Mouse (Mus musculus) hindbrain, embryonic 13.5 days (tissue): Measurements from ENCODE around the gene Ppfibp1. TPM values are rescaled to one million over a fixed set of nuclear protein-coding genes. Genes with fewer than 3 reads are reported as not detected.

Experiments
- ATAC-seq: fragments of 200-750 bp; cut with Nextera tagmentation; 2 replicates; pipeline ENCODE4 v1.8.0; 2017; ENCODE audit warnings: moderate TSS enrichment; ENCODE audit not compliant: low FRiP score
- H3K27ac ChIP-seq: fragments of 300-500 bp; sonication (generic); 2 replicates; pipeline ENCODE4 v1.5.1; 2015; ENCODE audit warnings: inconsistent platforms, mild to moderate bottlenecking, moderate library complexity
- H3K27me3 ChIP-seq: fragments of 300-500 bp; sonication (generic); 2 replicates; pipeline ENCODE4 v1.6.1; 2015; ENCODE audit warnings: mild to moderate bottlenecking, inconsistent platforms
- H3K36me3 ChIP-seq: fragments of 300-500 bp; sonication (generic); 2 replicates; pipeline ENCODE4 v1.6.1; 2015; ENCODE audit warnings: mild to moderate bottlenecking, inconsistent platforms
- H3K4me1 ChIP-seq: fragments of 300-500 bp; sonication (generic); replicated peaks from 2 replicates; pipeline ENCODE4 v1.6.1; 2015; ENCODE audit warnings: inconsistent platforms
- H3K4me2 ChIP-seq: fragments of 300-500 bp; sonication (generic); 2 replicates; pipeline ENCODE4 v1.6.1; 2015; ENCODE audit warnings: inconsistent platforms, mild to moderate bottlenecking, moderate library complexity
- H3K4me3 ChIP-seq: fragments of 300-500 bp; sonication (generic); 2 replicates; pipeline ENCODE4 v1.5.1; 2015; ENCODE audit warnings: mild to moderate bottlenecking, inconsistent platforms
- H3K9ac ChIP-seq: fragments of 300-500 bp; sonication (generic); 2 replicates; pipeline ENCODE4 v1.6.1; 2015; ENCODE audit warnings: mild to moderate bottlenecking, inconsistent platforms
- H3K9me3 ChIP-seq: fragments of 300-500 bp; sonication (generic); 2 replicates; pipeline ENCODE4 v1.6.1; 2016; ENCODE audit warnings: inconsistent platforms
- WGBS: fragments of 180-500 bp; shearing (Covaris S2); methylation state at CpG from one replicate; pipeline ENCODE4 v1.1.7; 2015; 5-methylcytosine and 5-hydroxymethylcytosine counted together
- polyA plus RNA-seq: library from polyadenylated mRNA; unstranded; fragments of >200 nt; fragmentation: Nextera tagmentation; extraction: Ambion mirVana; gene quantifications from 2 replicates; pipeline ENCODE4 v1.2.1, GENCODE M21; 2015

Gene Ppfibp1
- polyA plus RNA-seq, 1 experiment from 2014 or later = 14.7 TPM

DNA sequence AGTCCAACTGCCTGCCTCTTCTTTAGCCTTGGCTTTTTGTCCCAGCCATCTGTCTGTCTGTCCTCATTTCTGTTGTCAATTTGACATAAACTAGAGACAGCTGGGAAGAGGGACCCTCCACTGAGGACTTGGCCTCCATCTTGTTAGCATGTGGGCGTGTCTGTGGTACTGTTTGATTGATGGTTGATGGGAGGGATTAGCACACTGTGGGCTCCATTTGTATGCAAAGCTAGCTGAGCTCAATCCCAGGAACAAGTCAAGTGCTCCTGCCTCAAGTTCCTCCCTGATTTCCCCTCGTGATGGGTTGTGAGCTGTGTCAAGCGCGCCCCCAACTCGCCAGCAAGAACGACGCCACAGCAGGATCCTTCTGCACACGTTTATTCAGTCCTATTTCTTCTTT is 188.6 kb downstream of the Ppfibp1 start:
- no peak overlapping the region for H3K9ac ChIP-seq
- H3K36me3 ChIP-seq = peaks cover 17% of the 10 kb centered on the region
- 73% methylated on average over 8 of the region's 8 CpGs for WGBS
- H3K4me1 ChIP-seq = no peaks in the 10 kb centered on the region
- H3K4me2 ChIP-seq = no peak overlapping the region
- no peak for ATAC-seq
- no peak overlapping the region for H3K27ac ChIP-seq
- H3K9me3 ChIP-seq = no peaks in the 10 kb centered on the region
- H3K27me3 ChIP-seq = no peaks in the 10 kb centered on the region
- no peak overlapping the region for H3K4me3 ChIP-seq

DNA sequence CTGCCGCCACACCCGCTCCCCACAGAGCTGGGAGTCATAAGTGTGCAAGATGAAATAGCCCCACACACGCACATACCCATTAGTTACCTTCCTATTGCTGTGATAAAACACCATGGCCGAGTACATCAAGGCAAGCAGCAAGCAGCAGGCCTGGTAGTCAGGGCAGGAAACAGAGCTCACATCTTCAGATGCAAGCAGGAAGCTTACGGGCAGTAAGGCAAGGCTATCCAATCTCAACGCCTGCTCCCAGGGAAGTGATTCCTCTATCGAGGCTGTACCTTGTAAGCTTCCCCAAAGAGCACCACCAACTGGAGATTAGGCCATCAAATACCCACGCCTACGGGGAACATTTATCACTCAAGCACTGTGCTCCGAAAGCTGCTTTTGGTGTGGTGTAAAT is 191.6 kb downstream of the Ppfibp1 start:
- H3K4me1 ChIP-seq = no peaks in the 10 kb centered on the region
- no peaks in the 10 kb centered on the region for H3K27me3 ChIP-seq
- H3K27ac ChIP-seq = no peak overlapping the region
- no peak for ATAC-seq
- H3K4me3 ChIP-seq = no peak overlapping the region
- H3K9me3 ChIP-seq = no peaks in the 10 kb centered on the region
- peaks cover 4% of the 10 kb centered on the region; the same call in 1 of the 2 replicates for H3K36me3 ChIP-seq
- no peak overlapping the region for H3K9ac ChIP-seq
- 94% methylated on average over 10 of the region's 10 CpGs for WGBS
- no peak overlapping the region for H3K4me2 ChIP-seq

Other genes starting within 250 kb of the Ppfibp1 start
- 113 and 119 TPM in 2 replicates for gene Med21, start 245.9 kb upstream of the Ppfibp1 start, polyA plus RNA-seq
- 29.8 and 30.1 TPM in 2 replicates for gene Tm7sf3, start 245.7 kb upstream of the Ppfibp1 start, polyA plus RNA-seq
- gene Stk38l, start 163.5 kb upstream of the Ppfibp1 start, polyA plus RNA-seq = 15.9 and 17.5 TPM in 2 replicates
- gene Arntl2, start 92.4 kb upstream of the Ppfibp1 start, polyA plus RNA-seq = 2.1 and 3.4 TPM in 2 replicates
- not detected in 2 replicates for gene Smco2, start 38.4 kb upstream of the Ppfibp1 start, polyA plus RNA-seq
- not detected in 2 replicates for gene 1700034J05Rik, start 65.9 kb downstream of the Ppfibp1 start, polyA plus RNA-seq
- 0.48 and 0.94 TPM in 2 replicates for gene Rep15, start 144.1 kb downstream of the Ppfibp1 start, polyA plus RNA-seq
- gene Mrps35, start 154.3 kb downstream of the Ppfibp1 start, polyA plus RNA-seq = 70.4 and 71.7 TPM in 2 replicates
- 0.97 and 0.99 TPM in 2 replicates for gene Mansc4, start 198.5 kb downstream of the Ppfibp1 start, polyA plus RNA-seq
- 6.0 and 6.3 TPM in 2 replicates for gene Klhl42, start 202.9 kb downstream of the Ppfibp1 start, polyA plus RNA-seq